Mouse (Mus musculus) spleen, adult 18-20 months (tissue): ENCODE results near the gene Raet1e.
A peak's percentile ranks its signal among the peaks of the same experiment; 100 is the strongest.
"Not testable (repeated sequence)": the region's sequence is repeated elsewhere in the genome, so short reads cannot be mapped to it uniquely, and the experiment has no call there.

Source experiments
- DNase-seq, 2 experiments: peaks; one replicate each; pipeline ENCODE4 v3.0.0; 2022; ENCODE audit warnings: mixed read lengths in 2 of 2

The Raet1e gene

GRCm38 (mm10) chr10:22364915-22365314 is 206.5 kb downstream of the Raet1e start:
- not testable (repeated sequence) for DNase-seq

- DNase-seq: not testable (repeated sequence)
Measured at GRCm38 (mm10) chr10:22381226-22381625, 222.9 kb downstream of the Raet1e start.

GRCm38 (mm10) chr10:22390146-22390545 is 231.8 kb downstream of the Raet1e start:
- DNase-seq: not testable (repeated sequence)

GRCm38 (mm10) chr10:22391616-22392015 is 233.2 kb downstream of the Raet1e start:
- not testable (repeated sequence) for DNase-seq

GRCm38 (mm10) chr10:22393028-22393824 is 234.9 kb downstream of the Raet1e start:
- not testable (repeated sequence) for DNase-seq

GRCm38 (mm10) chr10:22396680-22397079 is 238.3 kb downstream of the Raet1e start:
- not testable (repeated sequence) for DNase-seq

GRCm38 (mm10) chr10:22402225-22402917 is 244.0 kb downstream of the Raet1e start:
- peak; percentile 29 to 54 for DNase-seq

- DNase-seq: not testable (repeated sequence)
Measured at GRCm38 (mm10) chr10:22413702-22414494, 255.5 kb downstream of the Raet1e start.
